Mouse (Mus musculus) left cerebral cortex, adult 2 months (tissue): Measurements from ENCODE around the gene Chl1. TPM values are rescaled to one million over a fixed set of nuclear protein-coding genes. Genes with fewer than 3 reads are reported as not detected.

Source experiments
- DNase-seq, 2 experiments: peaks; one replicate each; pipeline ENCODE4 v3.0.0; 2021 to 2022; ENCODE audit warnings: low spot score in 2 of 2, mixed read lengths in 1 of 2; ENCODE audit errors: extremely low spot score in 1 of 2
- H3K27ac ChIP-seq: fragments of 200-600 bp; 2 replicates; pipeline ENCODE4 v1.8.1; 2022
- H3K4me3 ChIP-seq: fragments of 200-600 bp; 2 replicates; pipeline ENCODE4 v1.8.1; 2022
- CTCF ChIP-seq: fragments of 200-600 bp; IDR thresholded peaks from 2 replicates; pipeline ENCODE4 v1.8.1; 2022; ENCODE audit warnings: antibody characterized with exemption, mild to moderate bottlenecking, moderate library complexity
- intact Hi-C: fragments of 180-260 bp; cut with DNase I; formaldehyde crosslinking; loops from one replicate; pipeline ENCODE4 v1.15.1; 2025
- total RNA-seq, 2 experiments: library from RNA; stranded (reverse); gene quantifications; 2 replicates each; pipeline ENCODE4 v1.2.3; 2021

Chl1 gene
- total RNA-seq, 2 experiments from 2014 or later = 122 to 126 TPM

DNA sequence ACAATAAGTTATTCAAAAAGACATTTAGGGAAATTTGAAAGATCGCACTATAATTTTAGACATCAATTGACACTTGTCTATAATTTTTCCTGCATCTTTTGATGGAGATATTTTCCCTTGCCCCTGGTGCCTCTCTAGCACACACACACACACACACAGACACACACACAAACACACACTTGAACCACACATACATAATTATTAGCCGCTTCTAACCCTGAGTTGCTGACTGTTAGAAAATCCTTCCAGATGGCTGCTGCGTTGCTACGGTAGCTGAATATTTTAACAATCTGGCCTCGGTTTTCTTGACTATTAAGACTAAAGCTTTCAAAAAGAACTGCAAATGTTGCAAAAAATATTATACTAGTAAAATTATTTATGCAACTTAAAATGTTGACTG, 166.3 kb downstream of the Chl1 start:
- no peak for TF ChIP-seq CTCF
- no peak for DNase-seq
- intact Hi-C loops = no loop called here
- no peak overlapping the region for H3K27ac ChIP-seq
- no peak overlapping the region for H3K4me3 ChIP-seq

- no peak for TF ChIP-seq CTCF
- no peak overlapping the region for H3K4me3 ChIP-seq
- no peak for DNase-seq
- H3K27ac ChIP-seq = no peak overlapping the region
- intact Hi-C loops = no loop called here
Measured at GRCm38 (mm10) chr6:103677072-103677471, 166.7 kb downstream of the Chl1 start.

DNA sequence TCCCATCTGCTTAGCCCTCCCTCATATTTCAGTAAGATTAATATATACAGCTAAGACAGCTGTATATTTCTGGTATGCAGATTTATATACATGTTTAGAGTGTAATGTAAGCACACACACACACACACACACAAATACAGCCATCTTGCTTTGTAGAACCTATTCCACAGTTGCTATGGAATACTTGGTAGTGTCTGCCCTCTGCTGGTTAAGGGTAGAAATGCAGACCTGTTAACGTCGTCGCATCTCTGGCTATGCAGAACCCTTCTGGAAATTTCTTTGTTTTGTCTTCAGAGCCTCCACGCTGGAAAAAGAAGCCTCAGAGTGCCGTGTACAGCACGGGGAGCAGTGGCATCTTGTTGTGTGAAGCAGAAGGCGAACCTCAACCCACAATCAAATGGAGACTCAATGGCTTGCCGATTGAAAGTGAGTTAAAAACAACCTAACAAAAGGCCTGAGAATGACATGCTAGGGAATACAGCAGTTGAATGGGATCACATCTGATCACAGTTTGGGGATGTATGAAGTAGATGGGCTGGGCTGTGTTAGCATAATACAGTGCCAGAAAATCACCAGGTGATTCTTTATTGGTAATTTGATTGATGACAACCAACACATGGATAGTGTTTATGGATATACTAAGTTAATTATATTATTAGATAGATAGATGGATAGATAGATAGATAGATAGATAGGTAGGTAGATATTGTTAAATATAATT, 172.6 kb downstream of the Chl1 start:
- peak; percentile 77 for TF ChIP-seq CTCF
- DNase-seq = peak; percentile 72 to 77
- Histone ChIP-seq H3K27ac (peak overlapping the region; percentile 61), H3K4me3 (no peak overlapping the region)
- intact Hi-C loops = loop anchor here (1.0 kb wide), 1 partner anchor 376 kb away; no protein-coding TSS in a partner anchor

GRCm38 (mm10) chr6:103692511-103692910, 182.1 kb downstream of the Chl1 start:
- Histone ChIP-seq H3K27ac (no peak overlapping the region), H3K4me3 (no peak overlapping the region)
- no peak for TF ChIP-seq CTCF
- intact Hi-C loops = no loop called here
- no peak for DNase-seq

DNA sequence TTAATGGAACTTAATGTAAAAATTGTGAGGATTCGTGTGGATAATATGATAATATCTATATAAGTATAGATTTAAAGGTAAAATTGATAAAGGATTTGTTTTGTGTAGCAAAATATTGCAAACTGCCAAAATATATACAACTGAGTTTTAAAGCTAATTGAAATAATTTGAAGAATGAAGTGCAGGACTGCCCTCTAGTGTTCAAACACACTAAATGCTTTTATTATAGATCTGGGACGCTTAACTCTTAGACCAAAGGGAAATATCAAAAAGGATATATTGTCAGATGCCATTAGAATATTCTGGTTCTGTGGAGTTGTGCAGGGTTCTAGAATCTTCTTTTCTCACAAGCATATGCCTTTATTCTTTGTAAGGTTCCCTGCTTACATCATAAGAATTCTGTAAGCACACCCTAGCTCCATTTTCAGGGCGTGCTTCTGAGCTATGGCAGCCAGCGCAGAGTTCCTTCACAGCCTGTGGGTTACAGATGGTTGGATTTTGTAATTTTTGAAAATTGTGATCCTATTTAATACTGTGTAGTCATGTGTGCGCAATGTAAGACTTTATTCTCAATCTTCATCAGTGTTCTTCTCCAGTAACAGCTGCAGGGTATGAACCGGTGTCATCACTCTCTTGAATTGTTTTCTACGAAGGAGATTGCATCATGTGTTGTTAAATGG, 187.1 kb downstream of the Chl1 start:
- no peak for DNase-seq
- intact Hi-C loops = loop anchor here (1.0 kb wide), 1 partner anchor 391 kb away; no protein-coding TSS in a partner anchor
- no peak overlapping the region for H3K4me3 ChIP-seq
- peak; percentile 79 for TF ChIP-seq CTCF
- no peak overlapping the region for H3K27ac ChIP-seq

DNA sequence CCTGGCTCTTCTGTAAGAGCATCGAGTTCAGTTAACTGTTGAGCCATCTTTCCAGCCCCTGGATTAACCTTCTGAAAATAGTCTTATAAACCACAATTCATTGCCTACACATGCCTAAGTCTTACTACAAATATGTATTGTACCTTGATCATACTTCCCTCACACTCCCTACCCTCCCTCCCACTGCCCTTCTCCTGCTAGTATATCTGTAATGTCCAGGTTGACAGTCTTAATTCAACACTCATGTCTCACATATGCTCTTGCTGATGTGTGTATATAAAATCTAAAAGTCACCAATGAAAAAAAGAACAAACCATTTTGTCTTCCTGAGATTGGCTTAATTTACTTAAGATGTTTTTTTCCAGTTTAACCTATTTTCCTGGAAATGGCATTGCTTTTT, 189.1 kb downstream of the Chl1 start:
- no peak overlapping the region for H3K27ac ChIP-seq
- TF ChIP-seq CTCF = no peak
- intact Hi-C loops = no loop called here
- no peak overlapping the region for H3K4me3 ChIP-seq
- no peak for DNase-seq

- no peak for DNase-seq
- Histone ChIP-seq H3K27ac (no peak overlapping the region), H3K4me3 (no peak overlapping the region)
- no peak for TF ChIP-seq CTCF
- intact Hi-C loops = no loop called here
Measured at GRCm38 (mm10) chr6:103699895-103700294, 189.5 kb downstream of the Chl1 start.

DNA sequence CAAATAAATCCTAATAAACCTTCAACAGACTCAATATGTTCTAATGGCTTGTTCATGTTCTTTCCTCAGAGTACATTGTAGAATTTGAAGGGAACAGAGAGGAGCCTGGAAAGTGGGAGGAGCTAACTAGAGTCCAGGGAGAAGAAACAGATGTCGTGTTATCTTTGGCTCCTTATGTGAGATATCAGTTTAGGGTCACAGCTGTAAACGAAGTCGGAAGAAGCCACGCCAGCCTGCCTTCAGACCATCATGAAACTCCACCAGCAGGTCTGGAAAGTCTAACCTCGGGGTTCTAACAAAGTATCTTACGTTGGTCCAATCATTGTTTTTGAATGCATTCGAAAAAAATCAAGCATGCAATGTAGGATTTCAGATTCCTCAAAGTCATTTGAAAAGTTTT, 189.9 kb downstream of the Chl1 start:
- H3K27ac ChIP-seq = no peak overlapping the region
- TF ChIP-seq CTCF = no peak
- DNase-seq = no peak
- intact Hi-C loops = no loop called here
- no peak overlapping the region for H3K4me3 ChIP-seq

GRCm38 (mm10) chr6:103706366-103706765, 196.0 kb downstream of the Chl1 start:
- Histone ChIP-seq H3K27ac (no peak overlapping the region), H3K4me3 (no peak overlapping the region)
- no peak for TF ChIP-seq CTCF
- intact Hi-C loops = no loop called here
- no peak for DNase-seq

GRCm38 (mm10) chr6:103739291-103739690, 228.9 kb downstream of the Chl1 start:
- no peak for DNase-seq

GRCm38 (mm10) chr6:103742784-103743183, 232.4 kb downstream of the Chl1 start:
- intact Hi-C loops = no loop called here
- no peak for DNase-seq
- Histone ChIP-seq H3K27ac (no peak overlapping the region), H3K4me3 (no peak overlapping the region)
- TF ChIP-seq CTCF = peak; percentile 51

More at GRCm38 (mm10) chr6:103739291-103739690, 228.9 kb downstream of the Chl1 start:
- TF ChIP-seq CTCF = peak; percentile 56
- no peak overlapping the region for H3K4me3 ChIP-seq
- no peak overlapping the region for H3K27ac ChIP-seq
- intact Hi-C loops = no loop called here

DNA sequence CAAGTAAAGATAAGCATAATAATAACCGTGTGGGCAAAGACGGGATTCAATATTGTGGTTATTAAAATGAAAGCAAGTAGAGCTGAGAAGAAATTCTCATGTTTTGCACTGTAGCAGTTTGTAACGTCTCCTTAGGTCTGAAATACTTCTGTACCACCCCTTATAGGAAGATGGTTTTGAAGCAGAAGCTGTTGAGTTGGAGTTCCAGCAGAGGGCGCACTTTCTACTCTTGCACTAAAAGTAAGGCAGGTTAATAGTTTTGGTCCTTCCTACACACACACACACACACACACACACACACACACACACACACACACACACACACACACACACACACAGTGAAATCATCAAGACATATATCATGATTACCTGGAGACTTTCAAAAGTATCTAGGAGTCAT, 235.7 kb downstream of the Chl1 start:
- DNase-seq = peak; percentile 38 to 52
- TF ChIP-seq CTCF = peak; percentile 53
- intact Hi-C loops = no loop called here
- no peak overlapping the region for H3K4me3 ChIP-seq
- H3K27ac ChIP-seq = no peak overlapping the region
